Mouse (Mus musculus): ENCODE results near the gene Idua. TPM values are rescaled to one million over a fixed set of nuclear protein-coding genes. Genes with fewer than 3 reads are reported as not detected.

Gene Idua
- polyA plus RNA-seq, 1 experiment from 2014 or later = 4.8 TPM

DNA sequence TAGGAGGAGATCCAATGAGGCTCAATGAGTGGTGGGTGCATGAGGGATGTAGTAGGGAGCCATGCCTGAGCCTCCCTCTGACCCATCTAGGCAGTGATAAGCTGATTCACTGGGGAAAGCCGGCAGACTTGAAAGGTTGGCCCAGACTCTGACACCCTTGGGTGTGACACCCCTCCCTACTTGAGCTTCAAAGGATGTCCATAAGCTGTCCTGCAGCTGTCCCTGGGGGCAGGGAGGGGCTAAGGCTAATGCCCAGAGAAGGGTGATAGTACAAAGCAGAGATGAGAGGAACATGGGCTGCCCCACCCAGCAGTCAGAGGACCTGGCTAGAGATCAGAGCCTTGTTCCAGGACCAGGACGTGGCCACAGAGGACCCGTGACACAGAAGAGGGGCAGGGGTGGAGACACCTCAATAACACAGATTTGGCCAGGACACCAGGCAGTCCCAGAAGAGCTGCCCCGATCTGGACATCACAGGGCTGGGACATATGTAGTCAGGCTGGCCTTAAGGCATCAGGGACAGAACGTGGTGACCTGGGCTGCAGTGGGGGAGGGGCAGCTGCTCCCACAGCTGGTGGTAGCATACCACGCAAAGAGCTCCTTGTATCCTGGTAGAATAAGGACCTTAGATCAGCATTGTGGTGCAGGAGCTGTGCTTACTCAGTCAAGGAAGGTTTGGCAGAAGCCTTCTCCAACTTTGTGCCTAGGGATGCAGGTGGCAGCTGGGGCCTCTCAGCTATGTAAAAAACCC lies 49.0 kb downstream of the Idua start:
- TF ChIP-seq CTCF (IDR thresholded peaks at IDR 0.05; ENCODE audit: low read depth) = no peak
- ATAC-seq = peak; percentile 12; the same call in 1 of the 2 replicates

DNA sequence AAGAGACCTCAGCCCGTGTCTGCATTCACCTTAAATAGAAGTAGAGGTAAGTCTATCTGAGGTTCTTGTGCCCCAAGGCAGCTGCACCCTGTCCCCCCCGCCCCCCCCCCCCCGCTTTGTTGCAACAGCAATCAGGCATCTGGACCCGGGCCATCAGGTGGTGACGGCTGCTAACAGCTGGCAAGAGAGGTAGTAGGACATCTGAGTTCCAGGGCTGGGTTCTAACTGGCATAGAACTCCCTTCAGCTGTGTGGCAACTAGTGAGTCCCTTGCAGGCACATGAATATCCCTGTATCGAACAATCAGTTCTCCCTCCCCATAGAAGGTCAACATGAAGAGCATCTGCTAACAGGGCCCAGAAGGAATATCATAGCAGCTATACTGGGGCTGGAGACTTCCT lies 51.8 kb downstream of the Idua start:
- Histone ChIP-seq H3K4me3 (ENCODE audit: low read depth, low read length) (no peak overlapping the region), H3K27ac (ENCODE audit: low read depth, low read length) (no peak overlapping the region), H3K36me3 (ENCODE audit: control insufficient read depth, insufficient read depth) (peaks cover 6% of the 10 kb centered on the region; the same call in 1 of the 2 replicates), H3K4me1 (replicated peaks; ENCODE audit: control insufficient read depth, insufficient read depth, low read length) (no peaks in the 10 kb centered on the region), H3K4me2 (replicated peaks; ENCODE audit: low read depth) (no peak overlapping the region), H3K27me3 (replicated peaks; ENCODE audit: control insufficient read depth, insufficient read depth, low read length) (no peaks in the 10 kb centered on the region), H3K9ac (ENCODE audit: low read depth, low read length) (no peak overlapping the region), H3K9me3 (ENCODE audit: control insufficient read depth) (no peaks in the 10 kb centered on the region)
- no peak for ATAC-seq
- 71% methylated on average over 6 of the region's 6 CpGs for WGBS
- no peak for TF ChIP-seq CTCF (IDR thresholded peaks at IDR 0.05; ENCODE audit: low read depth)

More for the DNA sequence above, 49.0 kb downstream of the Idua start:
- Histone ChIP-seq H3K4me2 (replicated peaks; ENCODE audit: low read depth) (no peak overlapping the region), H3K27ac (ENCODE audit: low read depth, low read length) (peak overlapping the region; percentile 61), H3K27me3 (replicated peaks; ENCODE audit: control insufficient read depth, insufficient read depth, low read length) (no peaks in the 10 kb centered on the region), H3K36me3 (ENCODE audit: control insufficient read depth, insufficient read depth) (peaks cover 30% of the 10 kb centered on the region), H3K9ac (ENCODE audit: low read depth, low read length) (no peak overlapping the region), H3K4me3 (ENCODE audit: low read depth, low read length) (no peak overlapping the region), H3K4me1 (replicated peaks; ENCODE audit: control insufficient read depth, insufficient read depth, low read length) (0 out of 2 replicates have a peak, but pooled peaks cover 2% of the 10 kb centered on the region), H3K9me3 (ENCODE audit: control insufficient read depth) (no peaks in the 10 kb centered on the region)
- WGBS = 46% methylated on average over 6 of the region's 6 CpGs

- Histone ChIP-seq H3K27ac (ENCODE audit: low read depth, low read length) (no peak overlapping the region), H3K27me3 (replicated peaks; ENCODE audit: control insufficient read depth, insufficient read depth, low read length) (no peaks in the 10 kb centered on the region), H3K36me3 (ENCODE audit: control insufficient read depth, insufficient read depth) (no peaks in the 10 kb centered on the region), H3K4me3 (ENCODE audit: low read depth, low read length) (no peak overlapping the region), H3K4me2 (replicated peaks; ENCODE audit: low read depth) (no peak overlapping the region), H3K9me3 (ENCODE audit: control insufficient read depth) (no peaks in the 10 kb centered on the region), H3K9ac (ENCODE audit: low read depth, low read length) (no peak overlapping the region), H3K4me1 (replicated peaks; ENCODE audit: control insufficient read depth, insufficient read depth, low read length) (no peaks in the 10 kb centered on the region)
- WGBS = 85% methylated on average over 2 of the region's 2 CpGs
- no peak for ATAC-seq
- no peak for TF ChIP-seq CTCF (IDR thresholded peaks at IDR 0.05; ENCODE audit: low read depth)
These were observed 53.0 kb downstream of the Idua start for GRCm38 (mm10) chr5:108713096-108713495.

DNA sequence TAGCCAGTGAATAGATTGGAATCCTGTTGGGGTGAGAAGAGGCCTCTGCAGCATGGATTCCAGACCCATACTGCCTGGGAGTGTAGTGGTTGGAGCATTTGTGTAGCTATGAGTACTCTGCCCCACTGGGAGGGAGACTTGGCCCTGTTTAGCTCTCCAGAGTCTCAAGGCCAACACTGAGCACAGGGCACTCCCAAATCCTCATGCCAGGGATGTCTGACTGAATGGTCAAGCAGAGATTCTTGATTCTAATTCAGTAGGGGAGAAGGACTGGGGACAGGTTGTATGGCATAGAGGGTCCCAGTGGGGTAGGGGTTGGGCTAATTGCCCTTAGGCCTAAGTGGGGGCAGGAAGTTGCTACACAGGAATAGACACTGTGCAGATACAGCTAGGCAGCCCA lies 53.6 kb downstream of the Idua start:
- Histone ChIP-seq H3K4me1 (replicated peaks; ENCODE audit: control insufficient read depth, insufficient read depth, low read length) (no peaks in the 10 kb centered on the region), H3K36me3 (ENCODE audit: control insufficient read depth, insufficient read depth) (no peaks in the 10 kb centered on the region), H3K9me3 (ENCODE audit: control insufficient read depth) (no peaks in the 10 kb centered on the region), H3K27ac (ENCODE audit: low read depth, low read length) (no peak overlapping the region), H3K4me3 (ENCODE audit: low read depth, low read length) (no peak overlapping the region), H3K27me3 (replicated peaks; ENCODE audit: control insufficient read depth, insufficient read depth, low read length) (no peaks in the 10 kb centered on the region), H3K4me2 (replicated peaks; ENCODE audit: low read depth) (no peak overlapping the region), H3K9ac (ENCODE audit: low read depth, low read length) (no peak overlapping the region)
- ATAC-seq = no peak
- TF ChIP-seq CTCF (IDR thresholded peaks at IDR 0.05; ENCODE audit: low read depth) = no peak

GRCm38 (mm10) chr5:108714149-108714548 lies 54.0 kb downstream of the Idua start:
- H3K9ac ChIP-seq (ENCODE audit: low read depth, low read length) = no peak overlapping the region
- no peaks in the 10 kb centered on the region for H3K27me3 ChIP-seq (replicated peaks; ENCODE audit: control insufficient read depth, insufficient read depth, low read length)
- no peaks in the 10 kb centered on the region for H3K4me1 ChIP-seq (replicated peaks; ENCODE audit: control insufficient read depth, insufficient read depth, low read length)
- no peak overlapping the region for H3K4me3 ChIP-seq (ENCODE audit: low read depth, low read length)
- H3K36me3 ChIP-seq (ENCODE audit: control insufficient read depth, insufficient read depth) = no peaks in the 10 kb centered on the region
- ATAC-seq = peak; percentile 36
- no peak overlapping the region for H3K4me2 ChIP-seq (replicated peaks; ENCODE audit: low read depth)
- no peak overlapping the region for H3K27ac ChIP-seq (ENCODE audit: low read depth, low read length)
- TF ChIP-seq CTCF (IDR thresholded peaks at IDR 0.05; ENCODE audit: low read depth) = no peak
- 46% methylated on average over 6 of the region's 6 CpGs for WGBS
- H3K9me3 ChIP-seq (ENCODE audit: control insufficient read depth) = no peaks in the 10 kb centered on the region

DNA sequence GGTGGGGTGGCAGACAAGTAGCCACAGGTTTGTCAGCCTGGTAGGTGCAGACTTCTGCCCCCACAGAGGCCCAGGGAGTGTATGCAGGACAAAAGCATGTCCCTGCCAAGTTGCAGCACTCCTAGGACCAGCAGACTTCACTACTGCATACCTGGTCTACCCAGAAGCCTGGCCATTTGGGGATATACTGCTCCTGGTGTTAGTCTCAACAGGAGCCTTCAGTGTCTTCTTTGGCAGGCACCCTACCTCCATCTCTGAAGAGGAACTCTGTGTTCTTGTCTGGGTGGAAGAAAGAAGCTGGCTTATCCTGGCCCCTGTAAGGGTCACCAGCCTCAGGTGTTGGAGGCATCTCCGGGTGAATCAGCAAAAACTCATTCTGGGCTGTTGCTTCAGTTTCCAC lies 55.8 kb downstream of the Idua start:
- no peak for ATAC-seq
- no peaks in the 10 kb centered on the region for H3K27me3 ChIP-seq (replicated peaks; ENCODE audit: control insufficient read depth, insufficient read depth, low read length)
- H3K27ac ChIP-seq (ENCODE audit: low read depth, low read length) = no peak overlapping the region
- no peak overlapping the region for H3K9ac ChIP-seq (ENCODE audit: low read depth, low read length)
- no peaks in the 10 kb centered on the region for H3K36me3 ChIP-seq (ENCODE audit: control insufficient read depth, insufficient read depth)
- no peak for TF ChIP-seq CTCF (IDR thresholded peaks at IDR 0.05; ENCODE audit: low read depth)
- H3K9me3 ChIP-seq (ENCODE audit: control insufficient read depth) = no peaks in the 10 kb centered on the region
- no peak overlapping the region for H3K4me3 ChIP-seq (ENCODE audit: low read depth, low read length)
- no peaks in the 10 kb centered on the region for H3K4me1 ChIP-seq (replicated peaks; ENCODE audit: control insufficient read depth, insufficient read depth, low read length)
- no peak overlapping the region for H3K4me2 ChIP-seq (replicated peaks; ENCODE audit: low read depth)
- WGBS = 79% methylated on average over 1 of the region's 1 CpGs
